Mouse (Mus musculus) CH12.LX (cell line): Measurements from ENCODE around the gene Dnase1l3. TPM values are rescaled to one million over a fixed set of nuclear protein-coding genes. Genes with fewer than 3 reads are reported as not detected.

Experiments
- DNase-seq: peaks from one replicate; pipeline ENCODE4 v3.0.0-alpha.2; 2013; ENCODE audit errors: extremely low read depth
- H3K27ac ChIP-seq: 2 replicates; pipeline ENCODE4 v1.5.1; 2012; ENCODE audit warnings: low read depth, mild to moderate bottlenecking, control low read depth, moderate library complexity; ENCODE audit not compliant: insufficient read depth
- H3K27me3 ChIP-seq: replicated peaks from 2 replicates; pipeline ENCODE3; 2012; ENCODE audit warnings: inconsistent platforms
- H3K36me3 ChIP-seq, 2 experiments: replicated peaks in 1 of 2; 2 replicates each; pipeline versions ENCODE3 to v1.6.1; 2012; ENCODE audit warnings: inconsistent platforms in 1 of 2, low read length in 1 of 2, mild to moderate bottlenecking in 1 of 2, mixed read lengths in 1 of 2, moderate library complexity in 1 of 2; ENCODE audit not compliant: control insufficient read depth in 1 of 2, insufficient read depth in 1 of 2
- H3K4me1 ChIP-seq, 2 experiments: 2 replicates each; pipeline ENCODE4 v1.6.1; 2012; ENCODE audit warnings: inconsistent platforms in 1 of 2, moderate library complexity in 1 of 2; ENCODE audit not compliant: insufficient read depth in 2 of 2, control insufficient read depth in 1 of 2
- H3K4me2 ChIP-seq: 2 replicates; pipeline ENCODE4 v1.6.1; 2012; ENCODE audit warnings: low read depth, mild to moderate bottlenecking, control low read depth; ENCODE audit not compliant: poor library complexity, insufficient read depth, severe bottlenecking
- H3K4me3 ChIP-seq, 3 experiments: fragments of 150-350 bp in 1 of 3; sonication (generic) in 1 of 3; replicated peaks in 1 of 3; 2 replicates each; pipeline versions ENCODE3 to v1.5.1; 2011 to 2012; ENCODE audit warnings: low read depth in 2 of 3, low read length in 2 of 3, mild to moderate bottlenecking in 2 of 3, moderate library complexity in 2 of 3, control low read depth in 1 of 3, improper control_type of control experiment in 1 of 3, inconsistent platforms in 1 of 3, mixed read lengths in 1 of 3; ENCODE audit not compliant: poor library complexity in 1 of 3
- H3K79me2 ChIP-seq: replicated peaks from 2 replicates; pipeline ENCODE4 v1.6.1; 2012; ENCODE audit warnings: mild to moderate bottlenecking, moderate library complexity; ENCODE audit not compliant: control insufficient read depth, poor library complexity, insufficient read depth, severe bottlenecking; ENCODE audit errors: extremely low read depth
- H3K9ac ChIP-seq: 2 replicates; pipeline ENCODE4 v1.6.1; 2012; ENCODE audit warnings: low read depth, mild to moderate bottlenecking, control low read depth, moderate library complexity; ENCODE audit not compliant: insufficient read depth
- H3K9me3 ChIP-seq: replicated peaks from 2 replicates; pipeline ENCODE3; 2012; ENCODE audit warnings: low read length, inconsistent platforms, mixed read lengths
- CHD2 ChIP-seq: IDR thresholded peaks from 2 replicates; pipeline ENCODE4 v1.6.1; 2011; ENCODE audit warnings: low read length, improper control_type of control experiment
- CTCF ChIP-seq, 2 experiments: IDR thresholded peaks in 1 of 2; conservative IDR thresholded peaks in 1 of 2; 2 replicates each; pipeline ENCODE4 v1.5.1; 2011 to 2012; ENCODE audit warnings: low read depth in 2 of 2, low read length in 2 of 2, improper control_type of control experiment in 1 of 2, inconsistent platforms in 1 of 2, mild to moderate bottlenecking in 1 of 2, moderate library complexity in 1 of 2
- E2F4 ChIP-seq: IDR thresholded peaks from 2 replicates; pipeline ENCODE4 v1.6.1; 2011; ENCODE audit warnings: low read depth, low read length, improper control_type of control experiment; ENCODE audit not compliant: insufficient replicate concordance
- ELF1 ChIP-seq: IDR thresholded peaks from 2 replicates; pipeline ENCODE4 v1.6.1; 2014; ENCODE audit warnings: low read depth, mild to moderate bottlenecking, inconsistent platforms, low read length, improper control_type of control experiment
- EP300 ChIP-seq: IDR thresholded peaks from 2 replicates; pipeline ENCODE4 v1.6.1; 2011; ENCODE audit warnings: low read length, improper control_type of control experiment
- ETS1 ChIP-seq: conservative IDR thresholded peaks from 2 replicates; pipeline ENCODE4 v1.6.1; 2012; ENCODE audit warnings: low read depth, mild to moderate bottlenecking, inconsistent platforms, low read length, improper control_type of control experiment, moderate library complexity
- GABPA ChIP-seq: IDR thresholded peaks from 2 replicates; pipeline ENCODE4 v1.6.1; 2012; ENCODE audit warnings: low read depth, low read length, improper control_type of control experiment, inconsistent platforms; ENCODE audit not compliant: insufficient replicate concordance
- JUN ChIP-seq: IDR thresholded peaks from 2 replicates; pipeline ENCODE4 v1.6.1; 2011; ENCODE audit warnings: low read depth, mild to moderate bottlenecking, low read length, improper control_type of control experiment, moderate library complexity; ENCODE audit not compliant: insufficient read depth
- JUND ChIP-seq: conservative IDR thresholded peaks from 2 replicates; pipeline ENCODE4 v1.6.1; 2011; ENCODE audit warnings: low read depth, low read length, improper control_type of control experiment
- KAT2A ChIP-seq: IDR thresholded peaks from 2 replicates; pipeline ENCODE4 v1.6.1; 2012; ENCODE audit warnings: low read length, improper control_type of control experiment, inconsistent platforms; ENCODE audit not compliant: insufficient replicate concordance
- MAFK ChIP-seq: IDR thresholded peaks from 2 replicates; pipeline ENCODE4 v1.6.1; 2011; ENCODE audit warnings: low read length, improper control_type of control experiment; ENCODE audit not compliant: insufficient replicate concordance
- MAX ChIP-seq: IDR thresholded peaks from 2 replicates; pipeline ENCODE4 v1.6.1; 2011; ENCODE audit warnings: low read length, improper control_type of control experiment
- MAZ ChIP-seq: IDR thresholded peaks from 2 replicates; pipeline ENCODE4 v1.6.1; 2012; ENCODE audit warnings: low read depth, mild to moderate bottlenecking, inconsistent platforms, low read length, improper control_type of control experiment, moderate library complexity
- MXI1 ChIP-seq: IDR thresholded peaks from 2 replicates; pipeline ENCODE4 v1.6.1; 2011; ENCODE audit warnings: mild to moderate bottlenecking, low read depth, low read length, improper control_type of control experiment
- NELFE ChIP-seq: IDR thresholded peaks from 2 replicates; pipeline ENCODE4 v1.6.1; 2011; ENCODE audit warnings: low read depth, low read length, improper control_type of control experiment
- POLR2A ChIP-seq: IDR thresholded peaks from 2 replicates; pipeline ENCODE4 v1.6.1; 2011; ENCODE audit warnings: low read depth, mild to moderate bottlenecking, improper control_type of control experiment, low read length
- RAD21 ChIP-seq: IDR thresholded peaks from 2 replicates; pipeline ENCODE4 v1.6.1; 2011; ENCODE audit warnings: low read depth, mild to moderate bottlenecking, low read length, improper control_type of control experiment, moderate library complexity
- RCOR1 ChIP-seq: conservative IDR thresholded peaks from 2 replicates; pipeline ENCODE4 v1.6.1; 2012; ENCODE audit warnings: low read depth, mild to moderate bottlenecking, inconsistent platforms, low read length, improper control_type of control experiment
- SMC3 ChIP-seq: IDR thresholded peaks from 2 replicates; pipeline ENCODE4 v1.6.1; 2011; ENCODE audit warnings: low read depth, low read length, improper control_type of control experiment
- TBP ChIP-seq: conservative IDR thresholded peaks from 2 replicates; pipeline ENCODE4 v1.6.1; 2011; ENCODE audit warnings: low read depth, low read length, improper control_type of control experiment
- TCF12 ChIP-seq: IDR thresholded peaks from 2 replicates; pipeline ENCODE4 v1.6.1; 2014; ENCODE audit warnings: low read depth, mild to moderate bottlenecking, inconsistent platforms, low read length, improper control_type of control experiment
- USF2 ChIP-seq: conservative IDR thresholded peaks from 2 replicates; pipeline ENCODE4 v1.6.1; 2011; ENCODE audit warnings: low read depth, low read length, improper control_type of control experiment
- ZKSCAN1 ChIP-seq: IDR thresholded peaks from 2 replicates; pipeline ENCODE4 v1.6.1; 2012; ENCODE audit warnings: low read depth, inconsistent platforms, low read length, improper control_type of control experiment, borderline replicate concordance
- ZMIZ1 ChIP-seq: IDR thresholded peaks from 2 replicates; pipeline ENCODE4 v1.6.1; 2012; ENCODE audit warnings: low read depth, mild to moderate bottlenecking, inconsistent platforms, low read length, improper control_type of control experiment
- ZNF384 ChIP-seq: IDR thresholded peaks from 2 replicates; pipeline ENCODE4 v1.6.1; 2012; ENCODE audit warnings: low read depth, low read length, improper control_type of control experiment, inconsistent platforms
- dilution Hi-C: fragments of 300-500 bp; cut with MboI; formaldehyde crosslinking; loops from 2 replicates; pipeline ENCODE4 v1.14.3; 2020; ENCODE audit warnings: low sequenced_read_pairs; ENCODE audit not compliant: extremely low pct_unique_long_range_greater_than_20kb, extremely low pct_ligation_motif_present
- in situ Hi-C: fragments of 300-500 bp; cut with MboI; formaldehyde crosslinking; loops from 3 replicates; pipeline ENCODE4 v1.14.3; 2019; ENCODE audit warnings: low sequenced_read_pairs, low pct_ligation_motif_present, low pct_unique_long_range_greater_than_20kb, mixed read lengths
- polyA plus RNA-seq: library from polyadenylated mRNA; unstranded; fragments of >175 nt; gene quantifications from 2 replicates; pipeline ENCODE4 v1.2.1, GENCODE M21; 2012; ENCODE audit warnings: low read depth; ENCODE audit not compliant: insufficient read length
- total RNA-seq, 2 experiments: library from RNA; depleted of rRNA; stranded (reverse); fragments of 300-350 nt in 1 of 2; fragments of >200 nt in 1 of 2; gene quantifications; 2 replicates each; pipeline ENCODE4 v1.2.3; 2012 to 2014

Gene Dnase1l3
- total and polyA plus RNA-seq, 3 experiments, result 2.5 to 36.0 (median 2.9) TPM

GRCm38 (mm10) chr14:7954071-7954471 is 40.3 kb downstream of the Dnase1l3 start:
- in situ Hi-C loops, result no loop called here

DNA sequence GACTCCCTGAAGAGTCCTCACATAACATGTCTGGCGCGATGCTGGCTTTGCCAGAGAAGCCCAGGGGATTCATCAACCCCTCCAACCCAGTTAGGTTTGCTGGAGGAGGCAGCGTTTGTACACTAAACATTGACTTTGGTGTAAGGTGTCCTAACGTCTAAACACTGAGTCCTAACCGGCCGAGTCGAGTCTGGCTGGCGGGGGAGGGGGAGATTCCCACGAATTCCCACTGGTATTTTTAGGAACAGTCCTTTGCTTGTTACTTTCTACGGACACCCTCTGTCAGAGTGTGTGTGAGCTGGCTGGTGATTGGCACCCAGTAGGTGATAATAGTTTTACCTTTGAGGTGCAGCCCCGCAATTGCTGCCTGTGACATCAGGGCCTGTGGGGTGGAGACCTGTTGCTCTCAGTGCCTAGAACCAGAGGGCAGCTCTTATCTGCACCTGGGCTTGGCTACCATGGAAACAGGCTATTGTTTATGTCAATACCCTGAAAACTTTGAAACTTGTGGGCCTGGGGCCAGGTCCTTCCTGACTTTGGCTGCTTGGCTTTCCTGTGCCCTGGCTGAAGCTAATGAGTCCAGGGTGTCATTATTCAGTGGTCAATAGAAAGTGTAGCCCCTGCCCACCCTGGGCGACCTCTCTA is 41.6 kb downstream of the Dnase1l3 start:
- TF ChIP-seq ZNF384 (no peak), MAX (no peak), E2F4 (no peak), JUN (no peak), CTCF (conservative IDR thresholded peaks at IDR 0.05 in 1 of 2, IDR thresholded peaks at IDR 0.05 in 1 of 2; ENCODE audit: low read depth in 2 of 2, low read length in 2 of 2) (no peak), GABPA (no peak), KAT2A (no peak), ETS1 (no peak), SMC3 (no peak), MAZ (no peak), CHD2 (no peak), TBP (no peak), JUND (no peak), NELFE (no peak), MAFK (no peak)
- no peaks in the 10 kb centered on the region for H3K9me3 ChIP-seq
- no peaks in the 10 kb centered on the region for H3K27me3 ChIP-seq
- H3K27ac ChIP-seq, result no peak overlapping the region
- peaks cover 34 to 49% of the 10 kb centered on the region in 2 experiments for H3K36me3 ChIP-seq
- H3K4me2 ChIP-seq, result no peak overlapping the region
- H3K9ac ChIP-seq, result no peak overlapping the region
- dilution Hi-C loops, result no loop called here
- DNase-seq, result peak; percentile 45
- in situ Hi-C loops, result no loop called here
- H3K4me1 ChIP-seq, result peaks cover 0 to 22% of the 10 kb centered on the region in 2 experiments; a peak in 2 of 4 replicates
- no peak overlapping the region for H3K4me3 ChIP-seq
- H3K79me2 ChIP-seq, result no peaks in the 10 kb centered on the region

More at GRCm38 (mm10) chr14:7954071-7954471, 40.3 kb downstream of the Dnase1l3 start:
- Histone ChIP-seq H3K27me3 (no peaks in the 10 kb centered on the region), H3K9me3 (no peaks in the 10 kb centered on the region), H3K4me1 (peaks cover 5 to 32% of the 10 kb centered on the region in 2 experiments; a peak in 2 of 4 replicates), H3K4me2 (no peak overlapping the region), H3K27ac (no peak overlapping the region), H3K4me3 (no peak overlapping the region), H3K36me3 (peaks cover 25 to 37% of the 10 kb centered on the region in 2 experiments), H3K9ac (no peak overlapping the region), H3K79me2 (no peaks in the 10 kb centered on the region)
- TF ChIP-seq MAX, result no peak
- no peak for TF ChIP-seq ZKSCAN1
- no peak for TF ChIP-seq POLR2A
- no peak for TF ChIP-seq ELF1
- no peak for TF ChIP-seq USF2
- no peak for TF ChIP-seq TCF12
- no peak for TF ChIP-seq ZMIZ1
- TF ChIP-seq CTCF (conservative IDR thresholded peaks at IDR 0.05 in 1 of 2, IDR thresholded peaks at IDR 0.05 in 1 of 2; ENCODE audit: low read depth in 2 of 2, low read length in 2 of 2), result no peak
- no peak for TF ChIP-seq RCOR1
- TF ChIP-seq MAFK, result no peak
- no peak for TF ChIP-seq MXI1
- no peak for TF ChIP-seq JUND
- no peak for TF ChIP-seq EP300
- no peak for TF ChIP-seq RAD21
- TF ChIP-seq NELFE, result no peak
- dilution Hi-C loops, result no loop called here
- DNase-seq, result no peak
